Mouse (Mus musculus): Measurements from ENCODE around the gene Ggps1. TPM values are rescaled to one million over a fixed set of nuclear protein-coding genes. Genes with fewer than 3 reads are reported as not detected.
"Not testable (repeated sequence)": the region's sequence is repeated elsewhere in the genome, so short reads cannot be mapped to it uniquely, and the experiment has no call there.

Ggps1 gene
- polyA plus RNA-seq, 1 experiment from 2014 or later, result 51.6 TPM

- Histone ChIP-seq H3K36me3 (ENCODE audit: insufficient read depth, low read length) (no peaks in the 10 kb centered on the region), H3K27ac (ENCODE audit: low read length) (peak overlapping the region; percentile 96), H3K9ac (replicated peaks; ENCODE audit: low read length) (peak overlapping the region; percentile 87), H3K9me3 (ENCODE audit: low read length) (no peaks in the 10 kb centered on the region), H3K27me3 (ENCODE audit: insufficient read depth, low read length) (no peaks in the 10 kb centered on the region), H3K4me1 (ENCODE audit: insufficient read depth, low read length) (peaks cover 15% of the 10 kb centered on the region), H3K4me3 (ENCODE audit: low read length) (peak overlapping the region; percentile 70), H3K4me2 (replicated peaks; ENCODE audit: low read depth, low read length) (peak overlapping the region; percentile 88)
- ATAC-seq (ENCODE audit: low FRiP score, low TSS enrichment), result peak; percentile 33; the same call in 1 of the 2 replicates
- 6% methylated on average over 5 of the region's 5 CpGs for WGBS
Observed at GRCm38 (mm10) chr13:14040186-14040585, 23.1 kb downstream of the Ggps1 start.

DNA sequence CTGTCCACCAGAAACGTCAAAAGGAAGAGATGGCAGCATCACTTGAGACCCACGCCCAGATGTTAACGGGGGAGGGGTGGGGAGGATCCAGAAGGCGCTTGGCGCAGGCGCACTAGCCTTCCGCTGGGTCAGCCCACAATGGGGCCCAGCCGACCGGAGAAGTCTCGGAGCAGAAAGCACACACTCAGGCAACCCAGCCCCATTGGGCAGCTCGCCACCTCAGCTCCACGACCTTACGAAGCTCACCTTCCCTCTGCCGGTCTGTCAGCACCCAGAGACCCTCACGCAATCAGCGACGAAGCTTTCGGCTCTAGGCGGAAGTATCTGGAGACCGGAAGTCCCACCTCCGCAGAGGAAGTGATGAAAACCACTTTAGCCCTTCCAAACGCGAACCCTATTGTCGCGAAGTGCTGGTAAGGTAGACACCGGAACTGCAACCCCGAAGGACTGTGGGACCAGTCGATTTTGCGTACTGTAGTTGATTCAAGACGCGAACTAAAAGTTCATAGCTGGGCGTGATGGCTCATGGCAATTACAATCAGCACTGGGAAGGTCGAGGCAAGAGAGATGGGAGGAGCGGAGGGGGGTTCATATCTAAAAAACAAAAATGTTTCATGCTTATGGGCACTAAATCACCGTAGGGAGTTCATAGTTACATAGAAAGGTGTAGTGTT is 23.9 kb downstream of the Ggps1 start, which contains the start of gene Tbce:
TSS of gene Tbce (minus strand) at position 347 of the 674 bp plus-strand sequence.
- Histone ChIP-seq H3K4me3 (ENCODE audit: low read length) (peak within 1 kb of the TSS; percentile 70), H3K9ac (replicated peaks; ENCODE audit: low read length) (peak within 1 kb of the TSS; percentile 87), H3K4me1 (ENCODE audit: insufficient read depth, low read length) (peaks cover 15% of the 10 kb centered on the region), H3K27ac (ENCODE audit: low read length) (peak within 1 kb of the TSS; percentile 96), H3K27me3 (ENCODE audit: insufficient read depth, low read length) (no peaks in the 10 kb centered on the region), H3K9me3 (ENCODE audit: low read length) (no peaks in the 10 kb centered on the region), H3K36me3 (ENCODE audit: insufficient read depth, low read length) (no peaks in the 10 kb centered on the region), H3K4me2 (replicated peaks; ENCODE audit: low read depth, low read length) (peak within 1 kb of the TSS; percentile 88)
- peak; percentile 97 for ATAC-seq (ENCODE audit: low FRiP score, low TSS enrichment)
- under 1% methylated on average over 35 of the region's 35 CpGs for WGBS

DNA sequence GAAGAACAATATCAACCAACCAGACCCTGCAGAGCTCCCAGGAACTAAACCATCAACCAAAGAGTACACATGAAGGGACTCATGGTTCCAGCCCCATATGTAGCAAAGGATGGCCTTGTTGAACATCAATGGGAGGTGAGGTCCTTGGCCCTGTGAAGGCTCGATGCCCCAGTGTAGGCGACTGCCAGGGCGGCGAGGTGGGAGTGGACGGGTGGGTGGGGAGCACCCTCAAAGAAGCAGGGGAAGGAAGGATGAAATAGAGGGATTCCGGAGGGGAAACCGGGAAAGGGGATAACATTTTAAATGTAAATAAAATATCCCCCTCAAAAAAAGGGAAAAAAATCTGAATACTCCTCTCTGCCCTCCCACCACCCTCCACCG is 24.4 kb downstream of the Ggps1 start:
- peak overlapping the region; percentile 88 for H3K4me2 ChIP-seq (replicated peaks; ENCODE audit: low read depth, low read length)
- no peaks in the 10 kb centered on the region for H3K9me3 ChIP-seq (ENCODE audit: low read length)
- no peaks in the 10 kb centered on the region for H3K27me3 ChIP-seq (ENCODE audit: insufficient read depth, low read length)
- H3K9ac ChIP-seq (replicated peaks; ENCODE audit: low read length), result peak overlapping the region; percentile 87
- H3K36me3 ChIP-seq (ENCODE audit: insufficient read depth, low read length), result no peaks in the 10 kb centered on the region
- peak overlapping the region; percentile 70 for H3K4me3 ChIP-seq (ENCODE audit: low read length)
- 0% methylated on average over 8 of the region's 8 CpGs for WGBS
- peak; percentile 46 for ATAC-seq (ENCODE audit: low FRiP score, low TSS enrichment)
- H3K4me1 ChIP-seq (ENCODE audit: insufficient read depth, low read length), result peaks cover 15% of the 10 kb centered on the region
- peak overlapping the region; percentile 96 for H3K27ac ChIP-seq (ENCODE audit: low read length)

DNA sequence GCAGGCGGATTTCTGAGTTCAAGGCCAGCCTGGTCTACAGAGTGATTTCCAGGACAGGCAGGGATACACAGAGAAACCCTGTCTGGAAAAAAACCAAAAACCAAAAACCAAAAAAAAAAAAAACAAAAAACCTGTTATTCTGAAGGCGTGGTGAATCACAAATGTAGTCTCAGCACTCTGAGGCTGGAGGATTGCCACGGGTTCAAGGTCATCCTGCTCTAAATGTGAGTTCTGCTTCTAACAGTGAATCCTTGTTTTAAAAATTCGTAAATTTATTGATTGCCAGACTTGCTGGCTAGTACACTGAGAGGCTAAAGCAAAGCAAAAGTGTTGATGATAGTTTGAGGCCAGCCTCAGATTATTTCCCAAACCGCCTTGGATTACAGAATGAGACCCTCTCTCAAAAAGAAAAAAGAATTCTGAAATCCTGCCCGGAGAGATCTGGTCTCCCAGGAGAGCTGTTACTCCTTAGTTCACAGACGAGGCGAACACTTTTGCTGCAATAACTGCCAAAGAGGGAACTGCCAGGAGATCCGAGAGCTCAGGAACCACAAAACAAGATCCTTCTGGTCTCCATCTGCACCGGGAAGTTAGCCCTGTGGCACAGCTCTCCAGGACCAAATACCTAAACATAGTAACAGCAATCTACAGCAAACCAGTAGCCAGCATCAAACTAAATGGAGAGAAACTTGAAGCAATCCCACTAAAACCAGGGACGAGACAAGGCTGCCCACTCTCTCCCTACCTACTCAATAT is 27.2 kb downstream of the Ggps1 start:
- no peak overlapping the region for H3K4me2 ChIP-seq (replicated peaks; ENCODE audit: low read depth, low read length)
- H3K9me3 ChIP-seq (ENCODE audit: low read length), result no peaks in the 10 kb centered on the region
- no peak overlapping the region for H3K27ac ChIP-seq (ENCODE audit: low read length)
- no peak overlapping the region for H3K4me3 ChIP-seq (ENCODE audit: low read length)
- no peak overlapping the region for H3K9ac ChIP-seq (replicated peaks; ENCODE audit: low read length)
- WGBS, result 90% methylated on average over 11 of the region's 11 CpGs
- peaks cover 15% of the 10 kb centered on the region for H3K4me1 ChIP-seq (ENCODE audit: insufficient read depth, low read length)
- ATAC-seq (ENCODE audit: low FRiP score, low TSS enrichment), result no peak
- H3K27me3 ChIP-seq (ENCODE audit: insufficient read depth, low read length), result no peaks in the 10 kb centered on the region
- no peaks in the 10 kb centered on the region for H3K36me3 ChIP-seq (ENCODE audit: insufficient read depth, low read length)

- H3K9me3 ChIP-seq (ENCODE audit: low read length), result not testable (repeated sequence)
- 91% methylated on average over 3 of the region's 3 CpGs for WGBS
Observed at GRCm38 (mm10) chr13:14035352-14035751, 27.9 kb downstream of the Ggps1 start.

DNA sequence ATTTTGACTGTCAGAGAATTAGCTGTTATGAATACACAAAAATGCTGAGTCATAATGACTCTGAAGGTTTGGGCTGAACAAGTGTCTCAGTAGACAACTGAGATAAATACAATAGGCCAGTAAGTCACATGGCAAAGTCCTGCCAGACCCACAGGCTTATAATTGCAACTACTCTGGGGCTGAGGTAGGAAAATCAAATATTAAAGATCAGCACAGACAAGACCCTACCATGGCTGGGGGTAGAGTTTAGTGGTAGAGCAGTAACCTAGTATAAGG is 29.3 kb downstream of the Ggps1 start:
- H3K4me1 ChIP-seq (ENCODE audit: insufficient read depth, low read length), result peaks cover 9% of the 10 kb centered on the region
- 0 out of 2 replicates have a peak, but pooled peaks cover 2% of the 10 kb centered on the region for H3K36me3 ChIP-seq (ENCODE audit: insufficient read depth, low read length)
- no peak overlapping the region for H3K27ac ChIP-seq (ENCODE audit: low read length)
- no peak overlapping the region for H3K9ac ChIP-seq (replicated peaks; ENCODE audit: low read length)
- H3K4me2 ChIP-seq (replicated peaks; ENCODE audit: low read depth, low read length), result no peak overlapping the region
- H3K4me3 ChIP-seq (ENCODE audit: low read length), result no peak overlapping the region
- no peaks in the 10 kb centered on the region for H3K27me3 ChIP-seq (ENCODE audit: insufficient read depth, low read length)
- no peak for ATAC-seq (ENCODE audit: low FRiP score, low TSS enrichment)
- no peaks in the 10 kb centered on the region for H3K9me3 ChIP-seq (ENCODE audit: low read length)

More at GRCm38 (mm10) chr13:14035352-14035751, 27.9 kb downstream of the Ggps1 start:
- not testable (repeated sequence) for H3K9ac ChIP-seq (replicated peaks; ENCODE audit: low read length); H3K36me3 ChIP-seq (ENCODE audit: insufficient read depth, low read length); H3K27ac ChIP-seq (ENCODE audit: low read length); H3K4me3 ChIP-seq (ENCODE audit: low read length); ATAC-seq (ENCODE audit: low FRiP score, low TSS enrichment); H3K4me2 ChIP-seq (replicated peaks; ENCODE audit: low read depth, low read length); H3K27me3 ChIP-seq (ENCODE audit: insufficient read depth, low read length)
- H3K4me1 ChIP-seq (ENCODE audit: insufficient read depth, low read length), result peaks cover 13% of the 10 kb centered on the region

- no peak overlapping the region for H3K27ac ChIP-seq (ENCODE audit: low read length)
- ATAC-seq (ENCODE audit: low FRiP score, low TSS enrichment), result no peak
- H3K9ac ChIP-seq (replicated peaks; ENCODE audit: low read length), result no peak overlapping the region
- H3K4me3 ChIP-seq (ENCODE audit: low read length), result no peak overlapping the region
- WGBS, result 88% methylated on average over 5 of the region's 5 CpGs
- H3K36me3 ChIP-seq (ENCODE audit: insufficient read depth, low read length), result 0 out of 2 replicates have a peak, but pooled peaks cover 3% of the 10 kb centered on the region
- H3K4me1 ChIP-seq (ENCODE audit: insufficient read depth, low read length), result peaks cover 5% of the 10 kb centered on the region
- no peaks in the 10 kb centered on the region for H3K9me3 ChIP-seq (ENCODE audit: low read length)
- H3K4me2 ChIP-seq (replicated peaks; ENCODE audit: low read depth, low read length), result no peak overlapping the region
- no peaks in the 10 kb centered on the region for H3K27me3 ChIP-seq (ENCODE audit: insufficient read depth, low read length)
Observed at GRCm38 (mm10) chr13:14033309-14034072, 29.8 kb downstream of the Ggps1 start.

DNA sequence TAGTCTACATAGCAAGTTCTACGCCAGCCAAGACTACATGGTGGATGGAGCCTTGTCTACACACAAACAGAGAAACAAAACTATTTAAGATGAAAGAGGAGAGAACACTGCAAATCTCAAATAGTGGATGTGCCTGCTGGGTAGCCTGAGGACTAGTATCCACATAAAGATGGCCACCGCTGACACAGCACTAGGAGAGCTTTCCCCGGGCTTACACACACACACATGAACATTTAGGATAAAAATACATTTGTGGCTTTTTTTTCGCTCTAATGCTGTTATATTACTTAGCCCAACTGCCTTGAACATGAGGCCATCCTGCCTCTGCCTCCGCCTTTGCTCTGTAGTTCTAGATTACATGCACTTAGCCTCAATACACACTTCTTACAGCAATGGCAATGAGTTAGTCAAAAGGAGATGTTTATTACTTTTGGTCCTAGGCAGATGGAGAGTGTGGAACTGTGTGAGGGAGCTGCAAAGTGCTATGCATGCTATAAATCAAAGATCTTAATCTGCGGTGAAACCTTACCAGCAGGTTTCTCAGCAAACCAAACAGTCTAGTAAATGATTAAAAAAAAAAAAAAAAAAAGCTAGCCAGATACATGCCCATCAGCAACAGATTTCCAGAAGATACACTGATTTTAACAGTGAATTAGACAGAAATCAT is 37.0 kb downstream of the Ggps1 start:
- Histone ChIP-seq H3K9ac (replicated peaks; ENCODE audit: low read length) (no peak overlapping the region), H3K4me2 (replicated peaks; ENCODE audit: low read depth, low read length) (no peak overlapping the region), H3K9me3 (ENCODE audit: low read length) (no peaks in the 10 kb centered on the region), H3K36me3 (ENCODE audit: insufficient read depth, low read length) (0 out of 2 replicates have a peak, but pooled peaks cover 3% of the 10 kb centered on the region), H3K27me3 (ENCODE audit: insufficient read depth, low read length) (no peaks in the 10 kb centered on the region), H3K4me3 (ENCODE audit: low read length) (no peak overlapping the region), H3K27ac (ENCODE audit: low read length) (no peak overlapping the region), H3K4me1 (ENCODE audit: insufficient read depth, low read length) (0 out of 2 replicates have a peak, but pooled peaks cover 2% of the 10 kb centered on the region)
- 84% methylated on average over 6 of the region's 6 CpGs for WGBS
- no peak for ATAC-seq (ENCODE audit: low FRiP score, low TSS enrichment)

GRCm38 (mm10) chr13:14025554-14025953 is 37.7 kb downstream of the Ggps1 start:
- 93% methylated on average over 6 of the region's 6 CpGs for WGBS
- Histone ChIP-seq H3K9ac (replicated peaks; ENCODE audit: low read length) (no peak overlapping the region), H3K4me1 (ENCODE audit: insufficient read depth, low read length) (0 out of 2 replicates have a peak, but pooled peaks cover 2% of the 10 kb centered on the region), H3K27me3 (ENCODE audit: insufficient read depth, low read length) (no peaks in the 10 kb centered on the region), H3K36me3 (ENCODE audit: insufficient read depth, low read length) (0 out of 2 replicates have a peak, but pooled peaks cover 3% of the 10 kb centered on the region), H3K27ac (ENCODE audit: low read length) (no peak overlapping the region), H3K4me2 (replicated peaks; ENCODE audit: low read depth, low read length) (no peak overlapping the region), H3K4me3 (ENCODE audit: low read length) (no peak overlapping the region), H3K9me3 (ENCODE audit: low read length) (no peaks in the 10 kb centered on the region)
- ATAC-seq (ENCODE audit: low FRiP score, low TSS enrichment), result no peak
